13 mouse cellular contexts compared by ENCODE assay signal in the genomic region with DNA sequence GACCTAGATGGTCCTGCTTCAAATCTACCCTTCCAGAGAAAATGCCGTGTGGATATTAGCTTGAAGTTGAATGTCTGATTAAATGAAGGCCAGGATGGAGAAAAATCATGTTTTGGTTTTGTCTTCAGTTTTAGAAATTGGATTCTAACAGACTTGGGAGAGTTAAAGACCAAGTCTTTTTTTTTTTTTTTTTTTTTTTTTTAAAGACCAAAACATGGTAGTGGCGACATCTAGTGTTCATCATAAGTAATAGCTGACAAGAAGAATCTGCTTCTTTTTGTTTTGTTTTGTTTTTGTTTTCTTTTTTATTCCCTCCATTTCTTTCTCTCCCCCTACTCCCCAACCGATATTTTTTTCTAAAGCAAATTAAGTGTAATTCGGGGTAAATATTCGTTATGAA. TPM values are rescaled to one million over a fixed set of nuclear protein-coding genes. Genes with fewer than 3 reads are reported as not detected.
DNase-seq lines count a peak whose midpoint lies in the region; ATAC-seq and TF ChIP-seq lines count a peak whose summit lies in the region.
"Had no signal": no experiment of that assay in that cellular context is flagged by ENCODE, and none has a peak within 500 bp of the region (broad histone marks: within the 10 kb centered on the region; RNA-seq: fewer than 3 reads in every experiment).

No protein-coding gene starts in this region.

- H3ac ChIP-seq in myocyte (ENCODE audit: control insufficient read depth, insufficient read length) = no peak overlapping the region

- H3K36me3 ChIP-seq in limb, embryonic 14.5 days (ENCODE audit: control insufficient read depth, insufficient read depth, low read length) = no peaks in the 10 kb centered on the region
- no peaks in the 10 kb centered on the region for H3K36me3 ChIP-seq in limb, embryonic 10.5 days
- no peaks in the 10 kb centered on the region for H3K36me3 ChIP-seq in myocyte (ENCODE audit: control insufficient read depth, insufficient read depth)
- H3K36me3 ChIP-seq: heart, embryonic 10.5 days; hindbrain, embryonic 15.5 days; neural tube, embryonic 13.5 days had no signal

- no peak overlapping the region for H3K27ac ChIP-seq in cerebellum, adult 2 months (ENCODE audit: insufficient read depth, low read length)
- no peak overlapping the region for H3K27ac ChIP-seq in limb, embryonic 14.5 days (replicated peaks; ENCODE audit: low read depth, low read length)
- no peak overlapping the region for H3K27ac ChIP-seq in limb, embryonic 10.5 days
- H3K27ac ChIP-seq: heart, embryonic 10.5 days; hindbrain, embryonic 15.5 days; neural tube, embryonic 13.5 days had no signal

- no peak overlapping the region for H3K9ac ChIP-seq in limb, embryonic 14.5 days (ENCODE audit: low read depth, low read length, severe bottlenecking)
- H3K9ac ChIP-seq: hindbrain, embryonic 15.5 days; neural tube, embryonic 13.5 days had no signal

- DNase-seq in cerebellum, adult 2 months = no peak
- no peak for DNase-seq in cerebellum, postnatal 25 days
- peak; percentile 23 for DNase-seq in limb, embryonic 14.5 days (ENCODE audit: low spot score)
- no peak for DNase-seq in limb, embryonic 10.5 days (ENCODE audit: low spot score)
- peak; percentile 24 for DNase-seq in Muller cell, postnatal 12 days (ENCODE audit: inconsistent ontology term)
- DNase-seq in frontal cortex, postnatal 25 days (ENCODE audit: low spot score in 2 of 2) = no peak
- DNase-seq in right cerebral cortex, postnatal 10 days (ENCODE audit: low spot score in 2 of 2) = no peak
- DNase-seq: adrenal gland, adult 2 months; cerebellum, adult 11-12 months had no signal

- no peak for TF ChIP-seq POLR2A in cerebellum, adult 2 months (IDR thresholded peaks at IDR 0.05; ENCODE audit: borderline replicate concordance, insufficient read depth, low read length)
- TF ChIP-seq POLR2A in limb, embryonic 14.5 days (IDR thresholded peaks at IDR 0.05; ENCODE audit: borderline replicate concordance, extremely low read depth, insufficient read depth, insufficient read length) = no peak
- no peak for TF ChIP-seq POLR2A in myocyte (IDR thresholded peaks at IDR 0.05; ENCODE audit: insufficient read length, low read depth)

- H3K4me3 ChIP-seq in cerebellum, adult 2 months (replicated peaks; ENCODE audit: insufficient read depth, low read depth, low read length) = no peak overlapping the region
- no peak overlapping the region for H3K4me3 ChIP-seq in limb, embryonic 14.5 days (replicated peaks; ENCODE audit: low read length)
- no peak overlapping the region for H3K4me3 ChIP-seq in limb, embryonic 10.5 days
- no peak overlapping the region for H3K4me3 ChIP-seq in myocyte
- H3K4me3 ChIP-seq: heart, embryonic 10.5 days; hindbrain, embryonic 15.5 days; neural tube, embryonic 13.5 days had no signal

- ATAC-seq in limb, embryonic 14.5 days (ENCODE audit: low FRiP score, low read depth) = no peak

- H3K4me1 ChIP-seq in cerebellum, adult 2 months (ENCODE audit: control insufficient read depth, insufficient read depth, low read length) = no peaks in the 10 kb centered on the region
- H3K4me1 ChIP-seq in limb, embryonic 14.5 days (ENCODE audit: control insufficient read depth, insufficient read depth, low read length) = no peaks in the 10 kb centered on the region
- no peaks in the 10 kb centered on the region for H3K4me1 ChIP-seq in limb, embryonic 10.5 days
- H3K4me1 ChIP-seq: hindbrain, embryonic 15.5 days; neural tube, embryonic 13.5 days had no signal

- TF ChIP-seq CTCF in cerebellum, adult 2 months (IDR thresholded peaks at IDR 0.05; ENCODE audit: borderline replicate concordance, insufficient read depth, low read depth, low read length) = peak; percentile 35; the same call in 1 of the 2 replicates

- H3K4me2 ChIP-seq in limb, embryonic 14.5 days (replicated peaks; ENCODE audit: low read depth, low read length, severe bottlenecking) = no peak overlapping the region
- peak overlapping the region; percentile 16 for H3K4me2 ChIP-seq in myocyte (ENCODE audit: low read depth)
- H3K4me2 ChIP-seq: hindbrain, embryonic 15.5 days; neural tube, embryonic 13.5 days had no signal

- no peaks in the 10 kb centered on the region for H3K9me3 ChIP-seq in limb, embryonic 14.5 days (ENCODE audit: control insufficient read depth, low read length)
- H3K9me3 ChIP-seq in limb, embryonic 10.5 days (replicated peaks) = no peaks in the 10 kb centered on the region
- H3K9me3 ChIP-seq: heart, embryonic 10.5 days; hindbrain, embryonic 15.5 days had no signal

- no peaks in the 10 kb centered on the region for H3K27me3 ChIP-seq in cerebellum, adult 2 months (ENCODE audit: control insufficient read depth, insufficient read depth, low read length)
- H3K27me3 ChIP-seq in limb, embryonic 14.5 days (ENCODE audit: control insufficient read depth, insufficient read depth, low read length) = no peaks in the 10 kb centered on the region
- no peaks in the 10 kb centered on the region for H3K27me3 ChIP-seq in limb, embryonic 10.5 days (ENCODE audit: low read depth, poor library complexity, severe bottlenecking)
- no peaks in the 10 kb centered on the region for H3K27me3 ChIP-seq in myocyte (ENCODE audit: control insufficient read depth, insufficient read depth, insufficient read length)
- H3K27me3 ChIP-seq: hindbrain, embryonic 15.5 days; neural tube, embryonic 13.5 days had no signal

- WGBS in cerebellum, adult 2 months = 11% methylated on average over 5 of the region's 5 CpGs
- WGBS in limb, embryonic 14.5 days = 15% methylated on average over 5 of the region's 5 CpGs
- 19% methylated on average over 5 of the region's 5 CpGs for WGBS in limb, embryonic 10.5 days

- H3K79me2 ChIP-seq in myocyte (ENCODE audit: control insufficient read depth, insufficient read depth) = no peaks in the 10 kb centered on the region

TF ChIP-seq in myocyte, 11 proteins besides CTCF, POLR2A, EP300 and RAD21:
- no peak for TF ChIP-seq SRF (IDR thresholded peaks at IDR 0.05; ENCODE audit: control insufficient read depth, insufficient read length, low read depth)
- no peak for TF ChIP-seq USF1 (IDR thresholded peaks at IDR 0.05; ENCODE audit: low read depth)
- TF ChIP-seq TCF12 (IDR thresholded peaks at IDR 0.05; ENCODE audit: insufficient read depth, poor library complexity, severe bottlenecking) = no peak
- no peak for TF ChIP-seq MYOG (IDR thresholded peaks at IDR 0.05; ENCODE audit: control insufficient read depth in 1 of 3, insufficient read depth in 1 of 3, insufficient read length in 2 of 3, low read depth in 2 of 3)
- no peak for TF ChIP-seq POLR2AphosphoS2 (IDR thresholded peaks at IDR 0.05; ENCODE audit: insufficient read length, low read depth)
- no peak for TF ChIP-seq MYOD1 (IDR thresholded peaks at IDR 0.05; ENCODE audit: control insufficient read depth in 1 of 3, insufficient read length in 2 of 3, low read depth in 2 of 3)
- TF ChIP-seq E2F4 (IDR thresholded peaks at IDR 0.05; ENCODE audit: insufficient read depth) = no peak
- TF ChIP-seq MAX (IDR thresholded peaks at IDR 0.05; ENCODE audit: low read depth) = no peak
- TF ChIP-seq REST (IDR thresholded peaks at IDR 0.05; ENCODE audit: insufficient read depth, insufficient read length) = no peak
- no peak for TF ChIP-seq TCF3 (IDR thresholded peaks at IDR 0.05; ENCODE audit: insufficient read length, low read depth)
- no peak for TF ChIP-seq CEBPB (IDR thresholded peaks at IDR 0.05; ENCODE audit: insufficient read depth, poor library complexity, severe bottlenecking)

RNA-seq across cellular contexts. Expression of gene Ap1s3, which starts 11.2 kb away (rescaled TPM):
- 1.8 and 3.0 TPM in 2 replicates for polyA plus RNA-seq in cerebellum, adult 2 months (2012; rRNA removed)
- polyA plus RNA-seq in limb, embryonic 14.5 days (2012; rRNA removed) = 6.6 and 9.2 TPM in 2 replicates
- polyA plus RNA-seq in limb, embryonic 14.5 days (2014; fragmentation: Nextera tagmentation; extraction: Ambion mirVana) = 0.69 and 0.95 TPM in 2 replicates
- 0.33 and 0.99 TPM in 2 replicates for polyA plus RNA-seq in limb, embryonic 10.5 days (2016; fragmentation: Nextera tagmentation; extraction: Ambion mirVana)
- polyA plus RNA-seq in myocyte (2012; fragmentation: generic; extraction: Trizol) = 0.34 TPM
- polyA plus RNA-seq: neural tube, embryonic 13.5 days had no signal

Comparison
In these comparisons a context has a peak if more than half of its experiments do, and no peak if none do; other contexts are left out.
1. DNase-seq: peak in limb, embryonic 14.5 days (single experiment) and Muller cell, postnatal 12 days (single experiment); none in cerebellum, adult 2 months (0 of 2), cerebellum, postnatal 25 days (0 of 2), limb, embryonic 10.5 days (single experiment), frontal cortex, postnatal 25 days (0 of 2) and right cerebral cortex, postnatal 10 days (0 of 2).